Mouse (Mus musculus) heart, adult 18-20 months (tissue): Measurements from ENCODE around the gene Psme3. TPM values are rescaled to one million over a fixed set of nuclear protein-coding genes. Genes with fewer than 3 reads are reported as not detected.
"Not testable (repeated sequence)": the region's sequence is repeated elsewhere in the genome, so short reads cannot be mapped to it uniquely, and the experiment has no call there.

ENCODE experiments used
- DNase-seq, 2 experiments: peaks; one replicate each; pipeline ENCODE4 v3.0.0; 2021 to 2022; ENCODE audit warnings: mixed read lengths in 1 of 2
- total RNA-seq, 2 experiments: library from RNA; stranded (reverse); gene quantifications; 2 replicates each; pipeline ENCODE4 v1.2.3; 2021

The Psme3 gene
- total RNA-seq, 2 experiments from 2014 or later, result 65.0 to 86.3 TPM

DNA sequence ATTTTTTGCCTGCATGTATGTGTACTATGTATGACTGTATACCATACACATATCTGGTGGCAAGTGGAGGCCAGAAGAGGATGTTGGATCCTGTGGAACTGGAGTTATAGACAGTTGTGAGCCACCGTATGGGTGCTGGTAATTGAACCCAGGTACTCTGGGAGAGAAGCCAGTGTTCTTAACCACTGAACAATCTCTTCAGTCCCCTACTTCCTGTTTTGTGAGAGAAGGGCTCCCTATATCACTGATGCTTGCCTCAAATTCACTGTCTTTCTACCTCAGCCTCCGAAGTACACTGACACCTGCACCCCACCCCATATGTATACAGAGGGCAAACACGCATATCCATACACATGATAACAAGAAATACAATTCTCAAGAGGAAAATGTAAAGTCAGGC lies 4.9 kb upstream of the Psme3 start:
- DNase-seq, result no peak

DNA sequence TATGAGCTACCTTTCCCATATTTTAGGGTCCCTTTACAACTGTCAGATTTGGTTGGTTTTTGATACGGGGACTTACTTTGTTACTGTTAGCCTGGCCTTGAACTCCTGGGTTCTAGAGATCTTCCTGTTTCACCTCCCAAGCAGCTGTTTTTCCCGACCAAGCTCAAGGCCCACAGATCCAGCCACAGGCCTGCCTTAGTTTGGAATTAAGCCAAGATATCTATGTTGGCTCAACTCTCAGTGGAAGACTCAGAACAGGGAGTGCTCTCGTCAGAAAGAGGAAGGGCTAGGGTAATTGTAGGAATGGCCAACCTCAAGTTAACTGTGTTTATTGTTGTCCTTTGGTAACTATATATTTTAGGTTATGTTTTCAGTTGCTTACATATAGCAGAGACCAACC lies 3.9 kb upstream of the Psme3 start:
- DNase-seq, result no peak

DNA sequence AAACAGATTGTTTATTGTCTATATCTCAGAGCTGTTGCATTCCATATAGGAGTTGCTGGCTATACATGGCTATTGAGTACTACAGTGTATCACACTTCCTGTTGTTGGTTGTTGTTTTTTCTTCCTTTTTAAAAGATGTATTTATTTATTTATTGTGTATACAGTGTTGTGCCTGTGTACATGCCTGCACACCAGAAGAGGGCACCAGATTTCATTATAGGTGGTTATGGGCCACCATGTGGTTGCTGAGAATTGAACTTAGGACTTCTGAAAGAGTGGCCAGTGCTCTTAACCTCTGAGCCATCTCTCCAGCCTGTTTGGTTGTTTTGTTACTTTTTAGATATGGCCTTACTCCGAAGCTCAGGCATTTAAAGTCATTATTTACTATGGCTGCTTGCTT lies 1.4 kb upstream of the Psme3 start:
- DNase-seq, result no peak

DNA sequence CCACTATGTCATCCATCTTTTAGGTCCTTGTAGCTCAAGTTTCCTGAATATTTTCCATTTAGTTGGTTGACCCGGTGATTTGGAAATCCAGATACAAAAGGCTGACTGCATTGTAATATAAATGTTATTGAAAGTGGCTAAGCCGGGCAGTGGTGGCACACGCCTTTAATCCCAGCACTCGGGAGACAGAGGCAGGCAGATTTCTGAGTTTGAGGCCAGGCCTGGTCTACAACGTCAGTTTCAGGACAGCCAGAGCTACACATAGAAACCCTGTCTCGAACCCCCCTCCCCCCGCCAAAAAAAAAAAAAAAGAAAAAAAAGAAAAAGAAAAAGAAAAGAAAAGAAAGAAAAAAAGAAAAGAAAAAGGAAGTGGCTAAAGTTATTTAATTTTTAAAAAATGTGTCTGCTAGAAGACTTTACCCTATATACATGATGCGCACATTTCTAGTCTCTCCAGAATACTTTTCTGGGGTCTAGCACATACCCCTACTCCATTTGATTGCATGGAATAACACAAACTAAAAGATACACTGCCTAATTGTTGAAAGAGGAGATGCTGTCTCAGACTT lies 847 bp upstream of the Psme3 start:
- DNase-seq, result no peak

DNA sequence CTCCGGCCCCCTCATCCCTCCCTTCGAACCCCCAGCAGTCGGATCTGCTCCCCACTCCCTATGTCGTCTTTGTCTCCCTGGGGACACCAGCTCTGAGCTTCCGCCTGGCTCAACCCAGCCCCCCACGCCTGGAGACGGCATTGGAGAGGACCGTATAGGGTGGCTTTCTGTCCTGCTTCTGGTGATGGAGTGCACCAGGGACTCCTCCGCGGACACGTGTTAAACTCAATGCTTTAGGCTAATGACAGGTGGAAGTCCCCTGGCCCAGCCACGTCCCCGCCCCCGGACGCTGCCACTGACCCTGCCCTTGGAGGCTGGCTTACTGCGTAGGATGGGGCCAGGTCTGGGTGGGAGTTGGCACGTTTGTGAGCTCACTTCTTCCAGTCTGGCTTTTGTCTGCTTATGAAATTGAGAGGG lies 496 bp downstream of the Psme3 start:
- DNase-seq, result no peak

DNA sequence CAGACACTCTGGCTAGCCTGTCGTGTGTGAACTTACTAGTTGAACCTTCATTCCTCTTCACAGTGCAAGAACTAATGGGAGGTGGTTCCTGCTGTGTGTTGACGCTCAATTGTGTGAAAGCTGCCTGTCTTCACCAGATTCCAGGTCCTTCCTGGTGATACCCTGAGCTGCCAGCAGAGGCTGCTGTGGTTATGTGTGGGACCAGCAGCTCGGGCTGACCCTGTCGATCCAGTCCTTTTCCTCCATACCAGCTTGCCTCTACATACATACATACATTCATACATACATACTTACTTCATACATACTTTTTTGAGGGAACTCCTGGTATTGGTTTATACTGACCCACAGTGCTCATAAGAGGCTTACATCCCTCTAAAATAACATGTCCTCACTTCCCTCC lies 7.6 kb downstream of the Psme3 start:
- peak; percentile 67 to 86 for DNase-seq

DNA sequence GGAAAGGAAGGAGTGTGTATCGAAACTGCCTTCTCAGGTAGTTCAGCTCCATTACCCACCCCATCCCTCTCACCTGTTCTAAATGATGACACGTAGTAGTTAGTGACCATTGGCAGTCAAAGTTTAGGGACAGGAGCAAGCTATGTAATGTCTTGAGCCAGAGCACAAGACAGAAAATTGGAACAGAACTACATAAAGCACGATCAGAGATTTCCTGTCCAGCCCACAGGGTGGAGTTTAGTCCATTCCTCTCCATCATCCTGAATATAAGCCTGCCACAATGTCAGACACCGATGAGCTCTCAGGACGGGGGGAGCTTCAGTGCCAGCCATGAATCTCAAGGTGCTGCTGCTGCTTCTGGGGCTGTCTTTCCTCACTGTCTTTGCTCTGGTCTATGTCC lies 8.8 kb downstream of the Psme3 start, which contains the start of gene Aoc2:
Aoc2 (plus strand) TSS at position 301 of the 400 bp plus-strand sequence.
- no peak for DNase-seq

DNA sequence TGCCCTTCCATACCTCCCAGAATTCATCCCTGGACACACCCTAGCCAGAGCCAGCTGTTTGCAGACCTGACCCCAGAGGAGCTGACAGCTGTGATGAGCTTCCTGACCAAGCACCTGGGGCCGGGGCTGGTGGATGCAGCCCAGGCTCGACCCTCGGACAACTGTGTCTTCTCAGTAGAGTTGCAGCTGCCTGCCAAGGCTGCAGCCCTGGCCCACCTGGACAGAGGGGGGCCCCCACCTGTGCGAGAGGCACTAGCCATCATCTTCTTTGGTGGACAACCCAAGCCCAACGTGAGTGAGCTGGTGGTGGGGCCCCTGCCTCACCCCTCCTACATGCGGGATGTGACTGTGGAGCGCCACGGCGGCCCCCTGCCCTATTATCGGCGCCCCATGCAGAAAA lies 9.2 kb downstream of the Psme3 start:
- DNase-seq, result not testable (repeated sequence)

DNA sequence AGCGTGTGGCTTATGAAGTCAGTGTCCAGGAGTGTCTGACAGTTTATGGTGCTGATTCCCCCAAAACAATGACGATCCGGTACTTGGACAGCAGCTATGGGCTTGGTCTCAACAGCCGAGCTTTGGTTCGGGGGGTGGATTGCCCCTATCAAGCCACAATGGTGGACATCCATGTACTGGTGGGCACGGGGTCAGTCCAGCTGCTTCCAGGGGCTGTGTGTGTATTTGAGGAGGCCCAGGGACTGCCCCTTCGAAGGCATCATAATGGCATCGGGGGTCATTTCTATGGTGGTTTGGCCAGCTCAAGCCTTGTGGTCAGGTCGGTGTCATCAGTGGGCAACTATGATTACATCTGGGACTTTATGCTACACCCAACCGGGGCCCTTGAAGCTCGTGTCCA lies 10.1 kb downstream of the Psme3 start:
- DNase-seq, result no peak

DNA sequence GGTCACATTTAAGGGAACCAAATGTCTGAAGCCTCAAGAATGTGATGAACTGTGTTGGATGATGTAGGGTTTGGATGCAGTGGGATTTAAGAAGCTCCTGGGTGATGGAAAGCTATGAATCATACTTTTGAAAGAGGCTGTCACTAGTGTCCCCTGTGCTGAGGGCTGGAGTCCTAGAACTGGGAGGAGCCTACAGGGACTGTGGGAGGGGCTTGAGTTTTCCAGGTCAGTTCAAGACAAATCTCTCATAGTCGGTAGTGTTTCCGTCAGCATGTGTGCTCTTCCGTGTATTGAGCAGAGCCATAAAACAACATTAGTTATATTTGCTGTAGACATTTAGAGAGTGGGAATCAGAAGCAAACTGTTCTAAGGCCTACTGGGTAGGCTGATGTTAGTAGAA lies 11.3 kb downstream of the Psme3 start:
- no peak for DNase-seq

DNA sequence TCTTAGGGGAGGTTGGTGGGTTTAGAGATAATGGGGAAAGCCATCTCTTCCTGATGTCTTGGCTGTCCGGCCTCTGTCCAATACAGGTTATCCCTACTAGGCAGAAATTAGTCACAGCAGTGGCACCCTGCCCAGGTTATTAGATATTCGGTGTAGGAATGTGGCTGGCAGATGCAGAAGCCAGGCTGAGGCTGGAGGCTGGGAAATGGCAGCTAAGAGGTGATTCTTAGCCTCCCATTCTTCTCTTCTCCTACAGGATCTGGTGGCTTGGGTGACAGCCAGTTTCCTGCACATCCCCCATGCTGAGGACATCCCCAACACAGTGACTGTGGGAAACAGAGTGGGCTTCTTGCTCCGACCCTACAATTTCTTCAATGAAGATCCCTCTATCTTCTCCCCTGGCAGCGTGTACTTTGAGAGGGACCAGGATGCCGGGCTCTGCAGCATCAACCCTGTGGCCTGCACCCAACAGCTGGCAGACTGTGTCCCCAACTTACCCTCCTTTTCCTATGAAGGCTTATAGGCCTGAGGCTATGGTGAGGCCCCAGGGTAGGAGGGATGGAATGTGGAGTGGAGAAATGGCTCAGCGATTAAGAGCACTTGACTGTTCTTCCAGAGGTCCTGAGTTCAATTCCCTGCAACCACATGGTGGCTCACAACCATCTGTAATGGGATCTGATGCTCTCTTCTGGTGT lies 13.1 kb downstream of the Psme3 start:
- peak; percentile 59 to 65 for DNase-seq

DNA sequence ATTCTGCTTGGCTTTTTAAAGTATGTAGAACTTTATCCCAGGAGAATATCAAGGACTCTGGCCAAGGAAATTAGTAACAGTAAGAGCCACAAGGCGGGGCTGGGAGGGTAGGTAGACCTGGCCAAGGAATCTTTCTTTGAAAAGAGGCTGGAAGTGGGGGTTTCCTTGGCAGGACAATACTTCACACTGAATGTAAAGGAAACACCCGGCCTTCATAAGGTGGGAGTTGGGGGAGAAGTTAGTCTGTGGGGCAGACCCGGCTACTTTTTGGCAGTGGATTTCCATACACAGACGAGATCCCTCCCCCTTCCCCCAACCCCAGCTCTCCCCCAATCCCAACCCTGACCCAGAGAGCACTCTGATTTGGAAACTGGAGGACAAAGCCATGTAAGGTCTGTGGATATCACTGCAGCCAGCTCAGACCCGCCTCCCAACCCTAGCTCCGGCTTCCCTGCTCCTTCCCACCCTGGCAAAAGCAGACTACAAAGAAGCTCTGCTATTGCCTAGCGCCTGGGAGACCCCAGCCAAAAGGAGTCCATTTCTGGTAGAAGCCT lies 14.4 kb downstream of the Psme3 start, which contains the start of gene Aoc3:
Aoc3 (plus strand) TSS at position 235 of the 554 bp plus-strand sequence.
- peak; percentile 57 to 64 for DNase-seq

DNA sequence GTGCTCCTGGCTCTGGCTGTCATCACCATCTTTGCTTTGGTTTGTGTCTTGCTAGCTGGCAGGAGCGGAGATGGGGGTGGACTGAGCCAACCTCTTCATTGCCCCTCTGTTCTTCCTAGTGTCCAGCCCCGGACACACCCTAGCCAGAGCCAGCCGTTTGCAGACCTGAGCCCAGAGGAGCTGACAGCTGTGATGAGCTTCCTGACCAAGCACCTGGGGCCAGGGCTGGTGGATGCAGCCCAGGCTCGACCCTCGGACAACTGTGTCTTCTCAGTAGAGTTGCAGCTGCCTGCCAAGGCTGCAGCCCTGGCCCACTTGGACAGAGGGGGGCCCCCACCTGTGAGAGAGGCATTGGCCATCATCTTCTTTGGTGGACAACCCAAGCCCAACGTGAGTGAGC lies 14.9 kb downstream of the Psme3 start:
- not testable (repeated sequence) for DNase-seq

DNA sequence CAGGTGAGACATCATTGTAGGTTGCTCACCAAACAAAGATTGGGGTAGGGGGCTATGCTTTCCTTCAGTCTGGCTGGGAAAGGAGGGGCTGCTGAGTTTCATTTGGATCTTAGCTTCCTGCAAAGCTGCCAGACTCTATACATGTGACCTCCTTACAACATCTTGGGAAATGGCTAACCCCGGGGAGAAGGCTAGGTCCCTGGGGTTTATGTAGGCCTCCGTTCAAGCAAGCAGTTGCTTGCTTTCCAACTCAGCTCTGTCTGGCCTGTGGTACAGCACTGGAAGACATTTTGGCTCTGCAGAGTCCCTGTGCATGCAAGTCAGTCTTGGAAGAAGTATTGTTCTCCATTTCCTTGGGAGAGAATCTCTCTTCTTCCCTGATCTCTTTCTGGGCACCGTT lies 16.5 kb downstream of the Psme3 start:
- peak; percentile 52 to 63 for DNase-seq

DNA sequence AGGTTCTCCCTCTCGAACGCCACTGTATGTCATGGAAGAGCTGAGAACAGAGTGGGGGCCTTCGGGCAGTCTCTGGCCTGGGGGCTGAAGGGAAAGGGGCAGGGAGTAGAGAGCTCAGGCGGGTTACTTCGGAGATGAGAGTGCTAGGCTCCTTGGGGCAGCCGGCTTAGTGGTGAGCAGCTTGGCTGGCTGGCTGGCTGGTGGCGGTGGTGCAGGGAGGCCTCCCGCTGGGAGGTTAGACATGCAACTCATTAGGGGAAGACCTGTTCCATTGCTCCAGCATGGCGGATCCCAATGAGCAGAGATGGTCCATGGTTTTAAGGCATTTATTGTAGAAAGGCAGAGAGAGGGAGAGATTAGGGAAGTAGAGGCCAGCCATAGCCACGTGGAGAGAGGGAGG lies 18.0 kb downstream of the Psme3 start:
- no peak for DNase-seq

DNA sequence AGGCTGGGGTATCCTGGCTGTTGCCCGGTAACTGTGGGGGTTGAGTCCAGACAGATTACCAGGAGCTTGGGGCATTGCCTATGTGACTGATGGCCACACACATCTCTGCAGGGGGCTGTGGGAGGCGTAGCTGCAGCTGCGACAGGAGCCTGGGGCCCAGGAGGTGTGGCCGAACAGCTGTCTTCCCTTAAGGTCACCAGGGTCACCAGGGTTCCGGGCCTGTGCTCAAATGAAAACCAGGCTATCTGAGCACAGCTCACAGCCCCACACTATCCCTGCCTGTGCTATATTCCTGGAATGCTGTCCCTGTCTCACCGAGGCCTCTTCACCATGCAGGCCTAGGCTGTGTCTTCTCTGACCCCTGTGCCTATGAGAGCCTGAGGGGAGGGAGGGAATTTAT lies 18.5 kb downstream of the Psme3 start:
- no peak for DNase-seq

DNA sequence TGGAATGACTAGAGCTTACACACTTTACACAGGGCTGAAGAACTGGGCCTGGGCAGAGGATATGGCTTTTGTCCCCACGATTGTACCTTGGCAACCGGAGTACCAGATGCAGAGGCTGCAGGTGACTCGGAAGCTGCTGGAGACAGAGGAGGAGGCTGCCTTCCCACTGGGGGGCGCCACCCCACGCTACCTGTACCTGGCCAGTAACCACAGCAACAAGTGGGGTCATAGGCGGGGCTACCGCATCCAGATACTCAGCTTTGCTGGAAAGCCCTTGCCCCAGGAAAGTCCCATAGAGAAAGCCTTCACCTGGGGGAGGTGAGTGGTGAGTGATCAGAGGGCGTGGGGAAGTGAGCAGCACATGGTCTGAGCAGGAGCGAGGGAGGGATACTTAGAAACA lies 19.7 kb downstream of the Psme3 start:
- DNase-seq, result no peak

DNA sequence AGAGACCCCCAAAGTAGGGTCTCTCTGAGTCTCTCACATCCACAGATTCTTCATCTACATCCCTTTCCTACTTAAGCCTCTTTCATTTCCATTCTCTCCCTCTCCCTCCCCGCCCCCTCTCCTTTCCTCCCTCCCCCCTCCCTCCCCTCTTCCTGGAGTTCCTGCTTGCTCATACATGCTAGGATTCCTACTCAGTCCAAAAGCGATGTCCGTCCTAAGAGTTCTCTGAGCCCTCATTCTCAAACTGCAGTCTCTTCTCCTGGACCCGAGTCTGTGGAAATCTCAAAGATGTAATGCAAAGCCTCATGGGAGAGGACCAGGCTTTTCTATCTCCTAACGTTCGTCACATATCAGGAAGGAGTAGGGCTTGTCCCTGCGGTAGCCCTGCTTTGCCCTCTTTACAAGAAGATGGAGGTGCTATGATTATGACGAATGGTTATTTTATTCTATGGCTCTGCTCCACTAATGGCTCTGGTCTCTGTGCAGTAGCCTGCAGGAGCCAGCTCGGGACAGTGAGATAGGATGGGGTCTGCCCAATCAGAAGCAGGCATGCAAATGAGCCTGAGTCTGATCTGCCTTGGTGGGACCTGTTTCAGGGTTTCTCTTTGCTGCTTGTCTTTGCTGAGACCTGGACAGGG lies 22.2 kb downstream of the Psme3 start:
- no peak for DNase-seq

DNA sequence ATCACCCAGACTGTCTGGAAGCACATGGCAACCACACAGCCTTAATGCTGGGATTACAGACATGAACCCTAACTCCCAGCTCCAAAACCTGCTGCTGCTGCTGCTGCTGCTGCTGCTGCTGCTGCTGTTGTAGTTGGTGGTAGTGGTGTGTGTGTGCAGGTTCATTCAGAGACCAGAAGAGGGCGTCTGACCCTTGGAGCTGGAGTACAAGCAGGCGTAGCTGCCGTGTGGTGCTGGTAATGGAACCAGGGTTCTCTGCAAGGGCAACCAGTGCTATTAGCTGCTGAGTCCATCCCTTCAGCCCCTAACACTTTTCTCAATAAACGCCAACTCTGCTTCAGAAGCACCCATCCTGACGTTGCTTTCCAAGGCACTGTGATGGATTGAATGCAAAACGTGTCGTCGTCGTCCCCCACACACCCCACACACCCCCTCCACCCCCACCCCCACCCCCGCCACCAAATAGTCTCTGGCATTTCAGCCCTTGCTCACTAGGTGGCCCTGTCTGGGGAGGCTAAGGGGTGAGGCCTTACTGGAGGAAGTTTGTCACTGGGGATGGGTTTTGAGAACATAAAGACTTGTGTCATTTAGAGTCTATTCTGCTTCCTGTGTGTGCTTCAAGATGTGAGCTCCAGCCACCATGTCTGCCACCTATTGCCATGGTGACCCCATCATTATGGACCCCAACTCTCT lies 31.2 kb downstream of the Psme3 start:
- DNase-seq, result no peak

DNA sequence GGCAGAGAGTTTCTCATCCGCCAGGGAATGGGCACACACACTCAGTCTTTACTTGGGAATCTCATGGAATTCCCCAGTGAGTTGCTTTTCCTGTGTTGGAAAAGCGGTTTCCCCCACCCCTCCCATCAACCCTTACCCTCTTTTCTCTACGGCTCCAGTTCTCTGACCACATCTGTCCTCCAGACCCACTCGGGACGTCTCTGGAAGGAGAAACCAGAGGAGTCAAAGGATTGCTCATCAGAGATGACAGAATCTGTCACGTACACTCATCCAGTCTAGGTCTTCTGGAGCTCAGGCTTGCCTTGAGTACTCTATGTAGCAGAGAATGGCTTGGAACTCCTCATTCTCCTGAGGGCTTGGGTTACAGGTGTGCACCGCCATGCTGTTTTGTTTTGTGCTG lies 32.8 kb downstream of the Psme3 start:
- no peak for DNase-seq

DNA sequence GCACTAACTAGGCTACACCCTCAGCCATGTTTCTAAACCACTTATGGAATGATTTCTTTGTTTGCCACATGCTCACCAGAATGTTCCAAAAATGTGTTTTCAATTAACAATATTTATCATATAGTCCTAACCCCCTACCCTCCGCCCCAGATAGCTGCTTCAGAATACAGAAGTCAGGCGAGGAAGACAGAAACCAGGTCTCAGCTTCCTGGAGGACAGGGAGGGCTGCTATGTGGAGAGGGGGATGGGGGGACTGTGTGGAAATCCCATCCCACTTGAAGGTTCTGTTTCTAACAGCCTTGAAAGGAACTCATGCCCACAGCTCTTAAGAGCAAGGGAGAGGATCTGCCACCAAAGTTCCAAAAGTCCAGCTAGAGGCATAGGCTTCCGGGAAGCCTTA lies 33.2 kb downstream of the Psme3 start:
- DNase-seq, result no peak

DNA sequence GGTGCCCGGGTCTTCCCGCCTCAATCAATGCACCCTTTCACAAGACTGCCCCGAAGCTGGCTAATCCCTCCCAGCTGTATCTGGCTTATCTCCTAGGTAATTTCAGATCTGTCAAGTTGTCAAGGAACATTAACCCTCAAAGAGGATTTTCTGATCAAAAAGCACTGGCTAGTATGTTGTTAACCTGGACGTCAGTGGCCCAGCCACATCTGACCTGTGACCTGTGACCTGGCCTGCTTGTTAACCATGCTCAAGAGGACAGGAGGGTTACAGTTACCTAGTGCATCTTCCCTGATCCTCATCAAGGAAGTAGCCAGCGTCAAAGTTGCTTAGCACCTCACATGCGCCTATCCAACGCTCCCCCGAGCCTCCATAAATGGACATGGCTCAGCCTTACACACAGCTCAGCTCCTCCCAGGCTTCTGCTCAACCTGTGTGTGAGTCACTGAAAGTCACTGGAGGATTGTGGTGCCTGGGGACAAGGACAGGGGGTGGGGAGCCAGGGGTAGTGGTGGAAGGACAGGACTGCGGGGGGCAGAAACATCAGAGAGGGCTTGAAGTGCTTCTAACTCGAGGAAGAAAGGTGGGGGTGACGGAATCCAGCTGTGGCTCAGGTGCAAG lies 35.2 kb downstream of the Psme3 start:
- no peak for DNase-seq
